Mouse (Mus musculus) ovary, postnatal 14 days (tissue): Measurements from ENCODE around the gene Eif2b3.

Experiments used
- DNase-seq: peaks from one replicate; pipeline ENCODE4 v3.0.0; 2022; ENCODE audit warnings: low spot score

Eif2b3 gene

DNA sequence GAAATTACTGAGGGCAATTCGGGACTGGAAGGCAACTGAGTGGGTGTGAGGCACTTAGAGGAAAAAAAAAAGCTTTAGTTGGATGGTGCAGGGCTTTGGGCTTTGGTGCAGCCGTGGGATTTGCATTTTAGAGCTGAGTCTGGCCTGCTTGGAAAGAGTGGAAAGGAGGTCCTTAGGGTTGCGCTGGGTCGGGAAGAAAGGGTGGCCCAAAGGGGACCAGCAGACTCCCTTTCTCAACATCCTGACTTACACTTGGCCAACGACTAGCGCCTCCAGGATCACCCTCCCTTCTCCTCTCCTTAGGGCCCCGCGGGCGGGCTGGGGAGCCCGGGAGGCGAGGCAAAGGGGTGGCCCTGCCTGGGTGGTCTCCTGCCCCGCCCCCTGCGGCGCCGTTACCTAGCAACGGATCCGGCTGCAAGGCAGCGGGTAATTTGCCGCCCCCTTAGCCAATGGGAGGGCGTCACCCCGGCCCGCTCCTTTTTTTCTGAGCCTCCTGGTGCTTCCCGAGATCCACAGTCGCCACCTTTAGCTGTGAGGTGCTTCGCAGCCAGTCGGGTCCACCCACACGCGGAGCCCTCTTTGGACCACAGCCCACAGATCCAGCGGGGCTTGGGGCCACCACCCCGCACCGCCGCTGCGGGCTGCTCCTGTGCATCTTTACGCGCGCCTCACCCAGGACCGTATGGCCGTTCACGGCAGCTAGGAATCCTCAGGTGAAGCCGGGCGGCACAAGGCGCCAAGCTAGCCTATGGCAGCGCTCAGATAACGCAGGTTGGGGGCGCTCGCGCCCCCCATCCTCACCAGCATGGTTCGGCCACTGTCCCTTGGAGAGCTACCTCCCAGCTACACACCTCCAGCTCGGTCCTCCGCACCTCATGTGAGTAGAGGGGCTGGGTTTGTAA is 76.6 kb downstream of the Eif2b3 start, which contains the start of gene Ptch2:
Ptch2 (plus strand) TSS at position 525 of the 902 bp plus-strand sequence.
- peak; percentile 88 for DNase-seq

GRCm38 (mm10) chr4:117096666-117097065 is 77.5 kb downstream of the Eif2b3 start:
- no peak for DNase-seq

DNA sequence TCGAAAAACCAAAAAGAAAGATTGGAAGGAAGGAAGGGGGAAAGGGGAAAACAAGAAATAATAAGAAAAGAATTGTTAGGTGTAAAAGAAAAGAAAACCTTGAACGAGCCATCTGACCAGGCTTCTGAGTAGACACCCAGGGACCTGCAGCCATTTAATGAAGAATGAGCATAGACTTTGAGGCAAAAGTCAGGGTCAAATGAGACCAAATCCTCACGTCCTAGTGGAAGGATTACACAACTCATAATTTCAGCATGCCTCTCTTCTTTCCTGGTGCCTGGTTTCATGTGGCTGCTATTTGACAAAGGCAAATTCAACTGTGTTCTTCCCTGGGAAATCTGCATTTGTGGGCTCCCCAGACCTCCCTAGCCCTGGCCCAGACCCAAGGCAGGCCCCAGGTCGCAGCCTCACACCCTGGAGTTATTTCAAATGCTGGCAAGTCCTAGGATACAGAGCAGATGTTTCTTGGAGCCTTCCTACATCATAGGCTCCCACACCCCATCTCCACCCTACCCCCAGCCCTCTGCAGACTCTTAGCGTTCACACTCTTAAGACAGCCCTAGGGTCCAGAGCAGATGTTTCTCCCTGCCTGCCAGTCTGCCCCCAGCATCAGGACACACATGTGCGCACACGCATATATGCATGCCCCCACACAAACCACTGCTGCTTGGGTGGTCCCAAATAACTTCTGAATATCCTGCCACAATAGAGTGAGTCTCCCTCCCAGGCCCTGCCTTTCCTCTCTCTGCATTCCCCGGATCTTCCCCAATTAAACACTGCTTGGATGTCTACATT is 79.0 kb downstream of the Eif2b3 start:
- no peak for DNase-seq

DNA sequence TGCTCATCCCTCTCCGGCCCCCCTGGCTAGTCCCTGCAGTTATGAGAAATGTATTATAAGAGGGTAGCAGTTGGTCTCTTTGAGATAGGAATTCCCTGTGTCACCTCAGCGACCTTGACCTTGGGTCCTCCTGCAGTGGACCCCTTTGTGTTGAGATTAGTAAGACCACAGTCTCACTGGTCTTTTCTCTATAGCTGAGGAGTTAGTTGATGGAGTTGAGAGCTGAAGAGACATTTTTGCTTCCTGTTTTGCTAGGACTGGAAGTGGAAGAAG is 79.5 kb downstream of the Eif2b3 start:
- no peak for DNase-seq

GRCm38 (mm10) chr4:117100036-117100435 is 80.8 kb downstream of the Eif2b3 start:
- DNase-seq: no peak

DNA sequence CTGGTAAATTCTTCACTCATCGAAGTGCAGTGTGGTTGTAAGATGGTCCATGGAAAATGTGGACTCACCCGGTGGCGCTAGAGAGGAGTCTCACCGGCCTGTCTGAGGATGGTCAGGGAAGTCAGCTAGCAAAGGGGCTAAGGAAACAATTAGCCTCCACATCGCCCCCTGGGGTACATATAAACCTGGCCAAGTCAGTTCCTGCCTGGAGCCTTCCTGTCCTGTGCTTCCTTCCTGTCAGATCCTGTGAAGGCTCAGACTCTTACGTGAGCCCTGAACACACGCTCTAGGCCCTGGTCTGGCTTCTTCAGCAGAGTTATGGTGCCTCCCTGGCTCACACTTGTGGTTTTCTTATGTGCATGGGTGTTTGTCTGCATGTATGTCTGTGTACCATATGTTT is 82.0 kb downstream of the Eif2b3 start:
- no peak for DNase-seq

DNA sequence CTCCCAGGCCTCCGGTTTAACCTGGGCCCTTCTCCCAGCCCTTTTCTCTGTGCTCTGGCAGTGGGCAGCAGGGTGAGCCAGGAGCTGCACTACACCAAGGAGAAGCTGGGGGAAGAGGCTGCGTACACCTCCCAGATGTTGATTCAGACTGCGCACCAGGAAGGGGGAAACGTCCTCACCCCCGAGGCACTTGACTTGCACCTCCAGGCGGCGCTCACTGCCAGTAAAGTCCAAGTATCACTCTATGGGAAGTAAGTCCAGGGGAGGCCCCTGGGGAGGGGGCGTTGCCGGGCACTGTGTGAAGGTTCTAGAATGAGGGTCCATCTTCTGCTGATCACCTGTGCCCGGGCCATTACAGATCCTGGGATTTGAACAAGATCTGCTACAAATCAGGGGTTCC is 85.5 kb downstream of the Eif2b3 start:
- no peak for DNase-seq

GRCm38 (mm10) chr4:117105127-117105526 is 85.9 kb downstream of the Eif2b3 start:
- DNase-seq: no peak

- no peak for DNase-seq
Measured at GRCm38 (mm10) chr4:117107813-117108523, 88.8 kb downstream of the Eif2b3 start.

DNA sequence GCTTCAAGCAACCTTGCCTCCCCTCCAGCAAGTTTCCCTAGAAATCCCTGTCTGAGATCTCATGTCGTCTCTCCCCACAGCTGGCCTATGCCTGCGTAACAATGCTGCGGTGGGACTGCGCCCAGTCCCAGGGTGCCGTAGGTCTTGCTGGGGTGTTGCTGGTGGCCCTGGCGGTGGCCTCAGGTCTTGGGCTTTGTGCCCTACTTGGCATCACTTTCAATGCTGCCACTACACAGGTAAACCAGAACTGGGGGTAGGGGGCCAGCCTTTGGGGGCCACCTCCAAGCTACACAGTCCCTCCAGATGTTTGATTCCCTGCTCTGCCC is 89.3 kb downstream of the Eif2b3 start:
- no peak for DNase-seq

GRCm38 (mm10) chr4:117109330-117109729 is 90.1 kb downstream of the Eif2b3 start:
- no peak for DNase-seq

DNA sequence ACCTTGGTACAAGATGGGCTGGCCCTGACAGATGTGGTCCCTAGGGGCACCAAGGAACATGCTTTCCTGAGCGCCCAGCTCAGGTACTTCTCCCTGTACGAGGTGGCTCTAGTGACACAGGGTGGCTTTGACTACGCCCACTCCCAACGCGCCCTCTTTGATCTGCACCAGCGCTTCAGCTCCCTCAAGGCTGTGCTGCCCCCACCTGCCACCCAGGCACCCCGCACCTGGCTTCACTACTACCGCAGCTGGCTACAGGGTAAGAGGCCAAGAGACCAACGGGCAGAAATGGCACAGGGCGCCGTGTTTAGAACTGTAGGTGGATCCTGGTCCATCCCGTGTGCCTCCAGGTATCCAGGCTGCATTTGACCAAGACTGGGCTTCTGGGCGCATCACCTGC is 91.0 kb downstream of the Eif2b3 start:
- DNase-seq: no peak

GRCm38 (mm10) chr4:117110985-117111384 is 91.8 kb downstream of the Eif2b3 start:
- DNase-seq: no peak

DNA sequence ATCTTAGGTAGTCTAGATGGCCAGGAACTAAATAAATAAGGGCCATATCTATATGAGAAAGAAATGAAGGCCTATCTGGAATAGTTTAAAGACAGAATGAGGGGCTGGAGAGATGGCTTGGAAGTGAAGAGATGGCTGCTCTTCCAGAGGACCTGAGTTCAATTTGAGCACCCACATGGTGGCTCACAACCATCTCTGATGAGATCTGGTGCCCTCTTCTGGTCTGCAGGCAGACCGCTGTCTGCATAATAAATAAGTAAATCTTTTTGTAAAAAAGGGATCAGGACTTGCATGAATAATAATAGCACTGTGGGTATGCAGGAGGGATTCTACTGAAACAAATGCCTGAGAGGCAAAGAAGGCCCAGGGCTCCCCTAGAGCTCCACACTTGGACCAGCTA is 94.0 kb downstream of the Eif2b3 start:
- no peak for DNase-seq

DNA sequence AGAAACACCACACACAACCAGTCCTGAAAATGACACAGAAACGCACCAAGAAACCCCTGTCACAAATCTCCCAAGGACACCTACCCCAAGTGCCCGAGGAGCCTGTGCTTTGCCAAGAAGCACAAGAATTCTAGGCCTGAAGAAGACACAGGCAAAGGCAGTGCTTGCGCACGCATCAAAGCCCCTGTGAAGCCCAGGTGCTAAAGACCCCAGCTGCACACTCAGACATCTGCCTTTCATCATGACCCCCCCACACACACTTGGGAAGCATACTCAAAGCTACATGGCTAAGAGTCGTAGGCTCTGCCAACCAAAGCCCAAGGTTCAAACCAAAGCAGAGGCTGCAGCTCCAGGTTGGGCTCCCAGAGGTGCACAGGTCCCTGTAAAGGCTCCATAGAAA is 96.4 kb downstream of the Eif2b3 start:
- DNase-seq: no peak

DNA sequence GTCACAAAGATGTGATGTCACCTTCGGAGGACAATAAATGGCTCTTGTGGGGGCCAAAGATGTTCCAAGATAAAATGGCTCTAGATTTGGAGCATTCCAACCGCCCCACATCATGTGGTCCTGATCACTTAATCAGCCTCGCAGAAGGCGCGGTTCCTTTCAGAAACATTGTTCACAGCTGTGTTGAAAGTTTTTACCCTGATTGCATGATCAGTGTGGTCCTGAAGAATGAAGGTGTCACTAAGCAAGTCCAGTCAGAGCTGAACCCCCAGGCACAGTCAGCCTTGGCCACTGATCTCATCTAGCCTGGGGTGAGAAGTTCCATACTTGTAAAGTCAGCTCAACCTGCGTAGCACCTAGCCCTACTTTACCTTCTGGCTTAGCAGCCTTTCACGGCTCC is 98.7 kb downstream of the Eif2b3 start:
- no peak for DNase-seq

DNA sequence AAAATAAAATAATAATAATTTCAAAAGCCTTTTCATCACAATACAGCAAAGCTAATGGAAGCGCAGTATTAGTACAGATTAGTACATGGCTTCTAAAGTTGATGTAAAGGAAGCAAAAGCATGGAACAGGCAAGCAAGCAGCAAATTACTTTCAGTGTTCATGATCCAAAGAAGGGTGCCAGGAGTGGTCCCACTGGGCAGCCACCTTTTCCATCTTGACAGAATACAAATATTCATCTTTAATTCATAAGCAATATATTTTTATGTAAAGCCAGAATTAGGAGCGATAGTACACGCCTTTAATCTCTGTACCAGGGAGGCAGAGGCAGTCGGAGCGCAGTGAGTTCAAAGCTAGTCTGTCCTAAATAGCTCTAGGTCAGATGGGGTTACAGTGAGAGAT is 100.4 kb downstream of the Eif2b3 start:
- DNase-seq: no peak

- no peak for DNase-seq
Measured at GRCm38 (mm10) chr4:117120052-117120444, 100.8 kb downstream of the Eif2b3 start.

DNA sequence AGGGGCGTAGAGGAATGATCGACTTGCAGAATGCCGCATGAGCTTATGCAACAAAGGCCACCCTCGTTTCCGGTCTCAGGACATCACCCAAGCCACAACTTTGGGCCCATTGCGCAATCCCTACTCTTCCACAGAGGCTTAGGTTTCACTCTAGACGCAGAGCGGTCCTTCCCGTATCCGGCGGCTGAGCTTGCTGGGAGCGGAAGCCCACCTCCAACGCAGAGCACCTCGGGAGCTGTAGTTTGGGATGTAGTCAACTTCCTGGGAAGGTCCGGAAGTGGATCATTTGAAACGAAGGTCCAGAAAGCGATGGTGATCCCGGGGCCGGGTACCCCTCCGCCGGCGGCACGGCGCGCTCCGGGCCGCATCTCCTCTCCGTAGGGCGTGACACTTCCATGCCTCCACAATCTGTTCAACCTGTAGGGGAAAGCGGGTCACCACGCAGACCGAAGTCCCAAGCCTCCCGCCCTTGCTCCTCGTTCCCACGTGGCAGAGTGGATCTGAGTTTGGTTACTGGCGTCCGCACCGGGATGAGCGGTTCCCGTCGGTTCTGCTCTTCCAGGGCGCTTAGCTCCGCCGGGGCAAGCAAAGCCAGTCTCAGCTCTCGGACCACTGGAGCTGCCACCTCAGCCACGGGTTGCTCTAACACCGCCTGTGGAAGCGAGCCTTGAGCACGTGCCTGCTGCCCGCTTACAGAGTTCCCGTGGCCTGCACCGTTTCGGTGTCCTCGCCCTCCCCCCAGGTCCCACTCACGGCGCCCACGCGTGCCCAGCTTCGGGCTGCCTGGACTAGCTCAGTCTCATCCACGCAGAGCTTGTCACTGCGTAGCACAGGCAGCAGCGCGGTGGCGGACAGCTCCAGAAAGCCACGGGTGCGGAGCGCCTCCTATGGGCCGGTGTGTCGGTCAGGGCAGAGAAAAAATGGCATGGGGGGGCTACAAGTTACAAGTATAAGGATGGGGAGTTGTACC is 101.5 kb downstream of the Eif2b3 start:
- peak; percentile 84 for DNase-seq

- DNase-seq: no peak
Measured at GRCm38 (mm10) chr4:117122209-117122608, 103.0 kb downstream of the Eif2b3 start.

GRCm38 (mm10) chr4:117123546-117124217 is 104.5 kb downstream of the Eif2b3 start:
- DNase-seq: no peak
